ENCODE assay signal across 8 mouse cellular contexts in the genomic region with DNA sequence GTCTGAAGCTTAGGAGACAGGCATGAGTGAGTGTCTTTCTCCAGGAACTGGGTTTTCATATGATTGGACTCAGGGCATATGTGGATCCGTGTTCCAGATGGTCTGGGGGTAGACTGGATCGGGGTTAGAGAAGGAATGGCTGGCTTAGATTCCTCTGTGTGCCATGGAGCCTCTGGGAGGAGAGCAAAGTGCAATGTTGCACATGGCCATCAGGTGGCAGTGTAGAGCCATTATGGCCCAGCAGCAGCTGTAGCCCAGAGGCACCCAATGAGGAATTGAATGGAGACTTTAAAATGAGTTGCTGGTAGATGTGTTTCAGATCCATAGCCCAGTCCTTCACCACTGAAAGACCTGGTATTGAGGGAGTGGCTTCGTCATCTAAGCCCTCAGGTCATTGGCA. TPM values are rescaled to one million over a fixed set of nuclear protein-coding genes. Genes with fewer than 3 reads are reported as not detected.
DNase-seq lines count a peak whose midpoint lies in the region; ATAC-seq and TF ChIP-seq lines count a peak whose summit lies in the region.

No protein-coding gene starts in this region.

- no peaks in the 10 kb centered on the region for H3K27me3 ChIP-seq in hindbrain, embryonic 11.5 days (ENCODE audit: control insufficient read depth, insufficient read depth, low read length)

- TF ChIP-seq CTCF in left cerebral cortex, adult 2 months (IDR thresholded peaks at IDR 0.05): peak; percentile 98
- peak; percentile 96 for TF ChIP-seq CTCF in brain, embryonic 14.5 days (IDR thresholded peaks at IDR 0.05; ENCODE audit: borderline replicate concordance, extremely low read depth, insufficient read depth, insufficient read length)
- peak; percentile 94; the same call in 1 of the 2 replicates for TF ChIP-seq CTCF in embryonic fibroblast, embryonic 13.5 days (IDR thresholded peaks at IDR 0.05; ENCODE audit: borderline replicate concordance, insufficient read depth, low read length)

- intact Hi-C loops in left cerebral cortex, adult 2 months (cut with DNase I): loop anchor here (1.0 to 2.0 kb wide), 2 partner anchors 45 to 293 kb away; no protein-coding TSS in a partner anchor
- intact Hi-C loops in left cerebral cortex, postnatal 10 days (cut with DNase I): loop anchor here (5.0 kb wide), 2 partner anchors 46 to 291 kb away; no protein-coding TSS in a partner anchor

- TF ChIP-seq POLR2A in brain, embryonic 14.5 days (IDR thresholded peaks at IDR 0.05; ENCODE audit: borderline replicate concordance, extremely low read depth, insufficient read depth, insufficient read length, poor library complexity, severe bottlenecking): no peak
- TF ChIP-seq POLR2A in embryonic fibroblast, embryonic 13.5 days (IDR thresholded peaks at IDR 0.05; ENCODE audit: low read depth, low read length): no peak

- no peaks in the 10 kb centered on the region for H3K4me1 ChIP-seq in embryonic fibroblast, embryonic 13.5 days (ENCODE audit: control insufficient read depth, insufficient read depth, low read length)
- no peaks in the 10 kb centered on the region for H3K4me1 ChIP-seq in hindbrain, embryonic 11.5 days (replicated peaks; ENCODE audit: control insufficient read depth, insufficient read depth, low read length)

- no peak overlapping the region for H3K9ac ChIP-seq in hindbrain, embryonic 11.5 days (ENCODE audit: low read depth, low read length)

- no peaks in the 10 kb centered on the region for H3K36me3 ChIP-seq in hindbrain, embryonic 11.5 days (ENCODE audit: control insufficient read depth, insufficient read depth, low read length)

- H3K4me3 ChIP-seq in left cerebral cortex, adult 2 months: no peak overlapping the region
- no peak overlapping the region for H3K4me3 ChIP-seq in embryonic fibroblast, embryonic 13.5 days (ENCODE audit: insufficient read depth, low read length)
- no peak overlapping the region for H3K4me3 ChIP-seq in hindbrain, embryonic 11.5 days (ENCODE audit: low read depth, low read length)

- H3K9me3 ChIP-seq in hindbrain, embryonic 11.5 days (ENCODE audit: control insufficient read depth, low read length): no peaks in the 10 kb centered on the region

- no peak overlapping the region for H3K27ac ChIP-seq in left cerebral cortex, adult 2 months
- H3K27ac ChIP-seq in embryonic fibroblast, embryonic 13.5 days (ENCODE audit: insufficient read depth, low read length): no peak overlapping the region
- no peak overlapping the region for H3K27ac ChIP-seq in hindbrain, embryonic 11.5 days (ENCODE audit: low read depth, low read length)

- peak; percentile 25; the same call in 1 of the 2 replicates for ATAC-seq in hindbrain, embryonic 11.5 days (ENCODE audit: low FRiP score)
- ATAC-seq in megakaryocyte-erythroid progenitor cell, adult 5-6 weeks (replicated peaks; ENCODE audit: low FRiP score, low TSS enrichment, poor library complexity, severe bottlenecking): peak; percentile 72

- H3K4me2 ChIP-seq in hindbrain, embryonic 11.5 days (replicated peaks; ENCODE audit: low read depth, low read length): no peak overlapping the region

- WGBS in hindbrain, embryonic 11.5 days: 19% methylated on average over 3 of the region's 3 CpGs

- peak; percentile 58 to 74 for DNase-seq in left cerebral cortex, adult 2 months (ENCODE audit: extremely low spot score in 1 of 2, low spot score in 2 of 2)
- DNase-seq in left cerebral cortex, adult 8-10 months (ENCODE audit: low spot score in 2 of 2): no peak
- DNase-seq in brain, embryonic 14.5 days (ENCODE audit: low read depth): peak; percentile 84
- peak; percentile 92 for DNase-seq in hindbrain, embryonic 11.5 days (ENCODE audit: low spot score)
- DNase-seq in left cerebral cortex, postnatal 10 days (ENCODE audit: extremely low spot score in 1 of 2, low spot score in 2 of 2): peak; percentile 61 to 63
- peak; percentile 71 for DNase-seq in right cerebral cortex, postnatal 4 days

RNA-seq across cellular contexts. Expression of gene C1qtnf1, which starts 17.8 kb away (rescaled TPM):
- total RNA-seq in left cerebral cortex, adult 2 months (2021): 1 to 10 TPM; 3.3 to 4.8 TPM
- 1 to 10 TPM; 4.4 to 5.3 (median 4.9) TPM for total RNA-seq in left cerebral cortex, adult 8-10 months (2022)
- polyA plus RNA-seq in brain, embryonic 14.5 days (2012; rRNA removed): 4.6 and 5.9 TPM in 2 replicates
- polyA plus RNA-seq in embryonic fibroblast, embryonic 13.5 days (2011; ENCODE audit: insufficient read length, low read depth, missing spikeins): 20.1 and 23.0 TPM in 2 replicates
- 1.1 and 2.5 TPM in 2 replicates for polyA plus RNA-seq in hindbrain, embryonic 11.5 days (2014; fragmentation: Nextera tagmentation; extraction: Ambion mirVana)
- total RNA-seq in left cerebral cortex, postnatal 10 days (2021): 1 to 10 TPM; 5.9 to 8.8 TPM
- not detected in 2 replicates for total RNA-seq in megakaryocyte-erythroid progenitor cell, adult 5-6 weeks (2014; fragmentation: Nextera tagmentation)
- total RNA-seq in megakaryocyte-erythroid progenitor cell, adult 5-6 weeks (2017): not detected in 2 replicates

RNA-seq across cellular contexts. Expression of gene Cant1, which starts 27.0 kb away (rescaled TPM):
- 10 to 100 TPM; 37.9 to 41.0 TPM for total RNA-seq in left cerebral cortex, adult 2 months (2021)
- total RNA-seq in left cerebral cortex, adult 8-10 months (2022): 10 to 100 TPM; 36.6 to 40.3 (median 38.8) TPM
- 38.8 and 45.7 TPM in 2 replicates for polyA plus RNA-seq in brain, embryonic 14.5 days (2012; rRNA removed)
- polyA plus RNA-seq in embryonic fibroblast, embryonic 13.5 days (2011; ENCODE audit: insufficient read length, low read depth, missing spikeins): 28.2 and 29.9 TPM in 2 replicates
- polyA plus RNA-seq in hindbrain, embryonic 11.5 days (2014; fragmentation: Nextera tagmentation; extraction: Ambion mirVana): 21.0 and 21.1 TPM in 2 replicates
- total RNA-seq in left cerebral cortex, postnatal 10 days (2021): 10 to 100 TPM; 37.5 to 37.6 TPM
- total RNA-seq in megakaryocyte-erythroid progenitor cell, adult 5-6 weeks (2014; fragmentation: Nextera tagmentation): 23.9 and 24.7 TPM in 2 replicates
- total RNA-seq in megakaryocyte-erythroid progenitor cell, adult 5-6 weeks (2017): 7.3 and 11.3 TPM in 2 replicates

RNA-seq across cellular contexts. Expression of gene Engase, which starts 30.8 kb away (rescaled TPM):
- total RNA-seq in left cerebral cortex, adult 2 months (2021): 10 to 100 TPM; 11.0 to 12.4 TPM
- total RNA-seq in left cerebral cortex, adult 8-10 months (2022): 10 to 100 TPM; 12.6 to 18.2 (median 15.3) TPM
- 7.4 and 8.1 TPM in 2 replicates for polyA plus RNA-seq in brain, embryonic 14.5 days (2012; rRNA removed)
- polyA plus RNA-seq in embryonic fibroblast, embryonic 13.5 days (2011; ENCODE audit: insufficient read length, low read depth, missing spikeins): 2.7 and 3.5 TPM in 2 replicates
- 4.7 and 4.8 TPM in 2 replicates for polyA plus RNA-seq in hindbrain, embryonic 11.5 days (2014; fragmentation: Nextera tagmentation; extraction: Ambion mirVana)
- 10 to 100 TPM; 11.5 to 13.9 TPM for total RNA-seq in left cerebral cortex, postnatal 10 days (2021)
- 13.5 and 13.7 TPM in 2 replicates for total RNA-seq in megakaryocyte-erythroid progenitor cell, adult 5-6 weeks (2014; fragmentation: Nextera tagmentation)
- 6.1 and 10.7 TPM in 2 replicates for total RNA-seq in megakaryocyte-erythroid progenitor cell, adult 5-6 weeks (2017)

RNA-seq across cellular contexts. Expression of gene Lgals3bp, which starts 44.0 kb away (rescaled TPM):
- total RNA-seq in left cerebral cortex, adult 2 months (2021): 10 to 100 TPM; 17.1 to 20.0 TPM
- 10 to 100 TPM; 20.8 to 62.8 (median 36.9) TPM for total RNA-seq in left cerebral cortex, adult 8-10 months (2022)
- 5.6 and 7.0 TPM in 2 replicates for polyA plus RNA-seq in brain, embryonic 14.5 days (2012; rRNA removed)
- polyA plus RNA-seq in embryonic fibroblast, embryonic 13.5 days (2011; ENCODE audit: insufficient read length, low read depth, missing spikeins): 116 and 144 TPM in 2 replicates
- 1.9 and 2.7 TPM in 2 replicates for polyA plus RNA-seq in hindbrain, embryonic 11.5 days (2014; fragmentation: Nextera tagmentation; extraction: Ambion mirVana)
- total RNA-seq in left cerebral cortex, postnatal 10 days (2021): 10 to 100 TPM; 10.1 to 11.7 TPM
- total RNA-seq in megakaryocyte-erythroid progenitor cell, adult 5-6 weeks (2014; fragmentation: Nextera tagmentation): 174 and 211 TPM in 2 replicates
- total RNA-seq in megakaryocyte-erythroid progenitor cell, adult 5-6 weeks (2017): 112 and 174 TPM in 2 replicates

Comparison
In these comparisons a context has a peak if more than half of its experiments do, and no peak if none do; other contexts are left out.
1. DNase-seq: peak in left cerebral cortex, adult 2 months (2 of 2), brain, embryonic 14.5 days (single experiment), hindbrain, embryonic 11.5 days (single experiment), left cerebral cortex, postnatal 10 days (2 of 2) and right cerebral cortex, postnatal 4 days (single experiment); none in left cerebral cortex, adult 8-10 months (0 of 2).
2. RNA of gene C1qtnf1, which starts 17.8 kb away (total RNA-seq): 5.9 to 8.8 TPM in left cerebral cortex, postnatal 10 days, 4.4 to 5.3 TPM in left cerebral cortex, adult 8-10 months and 3.3 to 4.8 TPM in left cerebral cortex, adult 2 months; not detected in megakaryocyte-erythroid progenitor cell, adult 5-6 weeks; every median in the first group is over 4 times any median in the second.
3. Peak in every context shown above with its lines, with median percentiles within 50 percentile points of each other: CTCF ChIP-seq.